Mouse (Mus musculus) hindbrain, embryonic 11.5 days (tissue): ENCODE measurements at regions not wholly inside any gene's neighbourhood (a gene's known extent, or its start where the extent isn't known, plus 50 kb on each side); places are given as distances from the start of the nearest gene placed in this dataset.

Source experiments
- ATAC-seq: fragments of 200-750 bp; cut with Nextera tagmentation; 2 replicates; pipeline ENCODE4 v1.8.0; 2017; ENCODE audit warnings: mild to moderate bottlenecking, moderate TSS enrichment, moderate library complexity; ENCODE audit not compliant: low FRiP score
- DNase-seq: peaks from one replicate; pipeline ENCODE4 v3.0.0-alpha.2; 2015; ENCODE audit warnings: low spot score
- H3K27ac ChIP-seq: fragments of 300-500 bp; sonication (generic); 2 replicates; pipeline ENCODE4 v1.5.1; 2014; ENCODE audit warnings: mild to moderate bottlenecking, low read depth, low read length
- H3K27me3 ChIP-seq: fragments of 300-500 bp; sonication (generic); 2 replicates; pipeline ENCODE4 v1.6.1; 2014; ENCODE audit warnings: mild to moderate bottlenecking, low read length, moderate library complexity, mixed read lengths; ENCODE audit not compliant: control insufficient read depth, insufficient read depth
- H3K36me3 ChIP-seq: fragments of 300-500 bp; sonication (generic); 2 replicates; pipeline ENCODE4 v1.6.1; 2014; ENCODE audit warnings: mild to moderate bottlenecking, low read length, moderate library complexity, mixed read lengths; ENCODE audit not compliant: control insufficient read depth, insufficient read depth
- H3K4me1 ChIP-seq: fragments of 300-500 bp; sonication (generic); replicated peaks from 2 replicates; pipeline ENCODE4 v1.6.1; 2014; ENCODE audit warnings: low read length, mixed read lengths; ENCODE audit not compliant: control insufficient read depth, insufficient read depth
- H3K4me2 ChIP-seq: fragments of 300-500 bp; sonication (generic); replicated peaks from 2 replicates; pipeline ENCODE4 v1.6.1; 2014; ENCODE audit warnings: mild to moderate bottlenecking, low read depth, low read length
- H3K4me3 ChIP-seq: fragments of 300-500 bp; sonication (generic); 2 replicates; pipeline ENCODE4 v1.5.1; 2014; ENCODE audit warnings: low read depth, low read length
- H3K9ac ChIP-seq: fragments of 300-500 bp; sonication (generic); 2 replicates; pipeline ENCODE4 v1.6.1; 2014; ENCODE audit warnings: low read depth, low read length
- H3K9me3 ChIP-seq: fragments of 300-500 bp; sonication (generic); 2 replicates; pipeline ENCODE4 v1.6.1; 2016; ENCODE audit warnings: low read length; ENCODE audit not compliant: control insufficient read depth
- WGBS: fragments of 180-500 bp; shearing (Covaris S2); extraction: QIAGEN DNeasy Blood & Tissue Kit; methylation state at CpG from one replicate; pipeline ENCODE4 v1.1.7; 2014; 5-methylcytosine and 5-hydroxymethylcytosine counted together

DNA sequence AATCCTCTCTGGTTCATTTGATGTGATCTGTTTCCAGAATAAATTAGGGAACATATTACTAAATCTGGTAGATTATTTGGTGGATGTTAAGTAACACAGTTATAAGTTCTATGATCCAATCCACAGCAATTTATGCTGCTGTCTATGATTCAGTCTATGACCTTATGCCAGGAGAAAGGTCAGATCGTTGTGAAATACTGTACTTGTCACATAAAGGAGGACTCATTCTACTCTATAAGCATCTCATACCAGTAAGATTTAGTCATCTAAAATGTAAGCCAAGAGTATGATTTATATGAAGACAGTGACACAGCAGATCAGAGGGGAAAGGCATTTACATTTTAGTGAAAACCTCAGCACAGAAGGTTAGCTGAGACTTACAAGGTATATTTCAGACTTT is 1677.5 kb upstream of the Pcdh10 start:
- Histone ChIP-seq H3K4me1 (no peaks in the 10 kb centered on the region), H3K4me3 (no peak overlapping the region), H3K9me3 (no peaks in the 10 kb centered on the region), H3K4me2 (no peak overlapping the region), H3K36me3 (no peaks in the 10 kb centered on the region), H3K27ac (no peak overlapping the region), H3K9ac (no peak overlapping the region), H3K27me3 (no peaks in the 10 kb centered on the region)
- DNase-seq (no peak), ATAC-seq (no peak)
- WGBS, result 85% methylated on average over 1 of the region's 1 CpGs

DNA sequence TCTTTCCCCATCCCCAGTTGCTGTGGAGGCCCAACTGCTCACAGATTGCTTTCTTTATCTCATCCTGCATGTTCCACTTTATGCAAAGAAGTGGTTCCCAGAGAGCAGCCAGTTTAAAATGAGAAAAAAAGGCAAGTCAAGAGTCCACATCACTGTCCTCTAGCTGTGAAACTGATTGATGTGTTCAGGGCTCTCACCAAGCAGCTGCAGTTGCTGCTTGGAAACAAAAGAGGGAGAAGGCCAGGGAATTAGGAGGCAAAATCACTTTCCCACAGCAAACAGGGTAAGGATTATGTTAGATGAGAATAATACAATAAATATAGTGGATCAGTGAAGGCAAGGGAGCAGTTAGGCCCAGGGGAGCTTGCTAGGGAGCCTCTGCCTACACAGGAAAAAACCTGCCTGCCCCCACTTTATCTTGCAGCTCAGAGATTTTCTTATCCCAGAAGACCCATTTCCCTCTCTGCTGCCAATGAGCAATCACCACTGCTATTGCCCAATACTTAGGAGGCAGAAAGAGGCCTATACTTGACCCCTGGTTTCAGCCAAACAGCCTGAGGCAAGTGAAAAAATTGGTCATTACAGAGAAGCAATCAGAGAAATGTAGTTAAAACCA is 1658.3 kb upstream of the Pcdh10 start:
- H3K36me3 ChIP-seq, result no peaks in the 10 kb centered on the region
- ATAC-seq (peak; percentile 81), DNase-seq (peak; percentile 11)
- H3K27me3 ChIP-seq, result no peaks in the 10 kb centered on the region
- H3K9ac ChIP-seq, result no peak overlapping the region
- H3K4me2 ChIP-seq, result no peak overlapping the region
- no peak overlapping the region for H3K4me3 ChIP-seq
- peak overlapping the region; percentile 33; the same call in 1 of the 2 replicates for H3K27ac ChIP-seq
- H3K9me3 ChIP-seq, result no peaks in the 10 kb centered on the region
- H3K4me1 ChIP-seq, result no peaks in the 10 kb centered on the region
